Comparison of ENCODE assay signal across 16 mouse cellular contexts in genomic region chr9:49081107-49081506, GRCm38 (mm10). TPM values are rescaled to one million over a fixed set of nuclear protein-coding genes. Genes with fewer than 3 reads are reported as not detected.
A peak's percentile ranks its signal among the peaks of the same experiment; 100 is the strongest.
DNase-seq lines count a peak whose midpoint lies in the region; ATAC-seq and TF ChIP-seq lines count a peak whose summit lies in the region.
"Had no signal": no experiment of that assay in that cellular context is flagged by ENCODE, and none has a peak within 500 bp of the region (broad histone marks: within the 10 kb centered on the region; RNA-seq: fewer than 3 reads in every experiment).

Gene Tmprss5 (plus strand): TSS chr9:49081260.

- H3K36me3 ChIP-seq in kidney, postnatal 0 days (ENCODE audit: insufficient read depth, low read length): peaks cover 16% of the 10 kb centered on the region
- H3K36me3 ChIP-seq in ES-Bruce4 (ENCODE audit: control insufficient read depth, insufficient read depth, low read length, poor library complexity, severe bottlenecking): peaks cover 16% of the 10 kb centered on the region

- no peaks in the 10 kb centered on the region for H3K9me3 ChIP-seq in kidney, postnatal 0 days (replicated peaks; ENCODE audit: low read length)
- no peaks in the 10 kb centered on the region for H3K9me3 ChIP-seq in ES-Bruce4 (replicated peaks; ENCODE audit: control insufficient read depth, insufficient read depth, low read length, poor library complexity, severe bottlenecking)
- H3K9me3 ChIP-seq: embryonic facial prominence, embryonic 12.5 days; forebrain, embryonic 13.5 days; intestine, embryonic 15.5 days; liver, embryonic 12.5 days; megakaryocyte, embryonic 14.5 days; midbrain, embryonic 13.5 days had no signal

- in situ Hi-C loops in Patski (cut with MboI; ENCODE audit: low pct_unique_long_range_greater_than_20kb): no loop called here

- no peak for TF ChIP-seq POLR2A in ES-Bruce4 (IDR thresholded peaks at IDR 0.05; ENCODE audit: insufficient read depth, low read length)

- CTCF ChIA-PET in Patski (lab: Charles Lee): interaction anchor here (1.0 to 3.0 kb wide), 8 partner anchors 11 to 407 kb away, joined by 3 to 14 read pairs (median 4); partner anchors contain the start of gene Ttc12

- no peak within 1 kb of the TSS for H3K4me2 ChIP-seq in kidney, postnatal 0 days (ENCODE audit: low read length)
- H3K4me2 ChIP-seq: embryonic facial prominence, embryonic 12.5 days; forebrain, embryonic 13.5 days; intestine, embryonic 15.5 days; liver, embryonic 12.5 days; midbrain, embryonic 13.5 days had no signal

- H3K9ac ChIP-seq in kidney, postnatal 0 days (ENCODE audit: low read depth, low read length): no peak within 1 kb of the TSS
- no peak within 1 kb of the TSS for H3K9ac ChIP-seq in ES-Bruce4 (ENCODE audit: low read depth, poor library complexity, severe bottlenecking)
- H3K9ac ChIP-seq: embryonic facial prominence, embryonic 12.5 days; forebrain, embryonic 13.5 days; intestine, embryonic 15.5 days; liver, embryonic 12.5 days; liver, postnatal 0 days; midbrain, embryonic 13.5 days had no signal

- ATAC-seq in frontal cortex, adult (ENCODE audit: low TSS enrichment): peak; percentile 16; the same call in 1 of the 2 replicates
- no peak for ATAC-seq in kidney, postnatal 0 days (replicated peaks; ENCODE audit: low FRiP score, low read depth)
- ATAC-seq in Patski: peak; percentile 35
- ATAC-seq: forebrain, embryonic 13.5 days; intestine, embryonic 15.5 days; liver, embryonic 12.5 days; liver, postnatal 0 days had no signal

- POLR2A ChIA-PET in Patski (lab: Charles Lee): no interaction called here

- WGBS in kidney, postnatal 0 days: 50% methylated on average over 5 of the region's 5 CpGs

- H3K27ac ChIP-seq in kidney, postnatal 0 days: no peak within 1 kb of the TSS
- peak within 1 kb of the TSS; percentile 30; the same call in 1 of the 2 replicates for H3K27ac ChIP-seq in ES-Bruce4 (ENCODE audit: insufficient read depth, low read length)
- H3K27ac ChIP-seq: embryonic facial prominence, embryonic 12.5 days; forebrain, embryonic 13.5 days; intestine, embryonic 15.5 days; liver, embryonic 12.5 days; midbrain, embryonic 13.5 days had no signal

- no peak for DNase-seq in frontal cortex, postnatal 25 days (ENCODE audit: low spot score in 2 of 2)
- peak; percentile 21 for DNase-seq in kidney, postnatal 0 days (ENCODE audit: low spot score)
- DNase-seq in kidney, adult 8-10 months: no peak
- no peak for DNase-seq in Patski (ENCODE audit: low read depth, low spot score)
- no peak for DNase-seq in ovary, postnatal 10 days (ENCODE audit: low spot score)
- no peak for DNase-seq in thymus, adult 18-20 months

- no peak for TF ChIP-seq EP300 in ES-Bruce4 (IDR thresholded peaks at IDR 0.05; ENCODE audit: insufficient read depth, low read depth, low read length)

- H3K4me3 ChIP-seq in kidney, postnatal 0 days (replicated peaks; ENCODE audit: low read depth, low read length): no peak within 1 kb of the TSS
- no peak within 1 kb of the TSS for H3K4me3 ChIP-seq in ES-Bruce4 (ENCODE audit: low read depth, low read length)
- H3K4me3 ChIP-seq: embryonic facial prominence, embryonic 12.5 days; forebrain, embryonic 13.5 days; intestine, embryonic 15.5 days; liver, embryonic 12.5 days; megakaryocyte, embryonic 14.5 days; midbrain, embryonic 13.5 days had no signal

- TF ChIP-seq CTCF in kidney, postnatal 0 days (IDR thresholded peaks at IDR 0.05; ENCODE audit: low read depth): no peak
- TF ChIP-seq CTCF in ES-Bruce4 (IDR thresholded peaks at IDR 0.05; ENCODE audit: low read depth, low read length): no peak
- no peak for TF ChIP-seq CTCF in Patski (IDR thresholded peaks at IDR 0.05)

- no peaks in the 10 kb centered on the region for H3K27me3 ChIP-seq in kidney, postnatal 0 days (ENCODE audit: insufficient read depth, low read length)
- H3K27me3 ChIP-seq in ES-Bruce4 (ENCODE audit: control insufficient read depth, insufficient read depth, low read length, poor library complexity, severe bottlenecking): no peaks in the 10 kb centered on the region
- no peaks in the 10 kb centered on the region for H3K27me3 ChIP-seq in Patski
- H3K27me3 ChIP-seq: embryonic facial prominence, embryonic 12.5 days; forebrain, embryonic 13.5 days; intestine, embryonic 15.5 days; liver, embryonic 12.5 days; megakaryocyte, embryonic 14.5 days; midbrain, embryonic 13.5 days had no signal

- H3K4me1 ChIP-seq in kidney, postnatal 0 days (replicated peaks; ENCODE audit: insufficient read depth, low read length): no peaks in the 10 kb centered on the region
- H3K4me1 ChIP-seq in ES-Bruce4 (ENCODE audit: control insufficient read depth, insufficient read depth, low read length): peaks cover 2% of the 10 kb centered on the region
- H3K4me1 ChIP-seq: embryonic facial prominence, embryonic 12.5 days; forebrain, embryonic 13.5 days; intestine, embryonic 15.5 days; liver, embryonic 12.5 days; midbrain, embryonic 13.5 days had no signal

RNA-seq across cellular contexts. Expression of gene Tmprss5, which starts in this region (rescaled TPM):
- 0.20 and 0.22 TPM in 2 replicates for polyA plus RNA-seq in kidney, postnatal 0 days (2015; fragmentation: Nextera tagmentation; extraction: Ambion mirVana)
- polyA plus RNA-seq in ES-Bruce4 (2011; ENCODE audit: insufficient read depth, insufficient read length, low read depth, missing spikeins) (0.85 and 1.6 TPM in 2 replicates), Patski (2021) (not detected)
- polyA plus RNA-seq: heart, embryonic 14.5 days; liver, embryonic 12.5 days; liver, postnatal 0 days had no signal

Comparison
In these comparisons a context has a peak if more than half of its experiments do, and no peak if none do; other contexts are left out.
1. Peak in DNase-seq in kidney, postnatal 0 days; RNA of the gene not detected or under 1 TPM.
2. Peak in ATAC-seq in Patski; RNA of the gene not detected or under 1 TPM.